In genomic region chr2:139722700-139723099, GRCm38 (mm10) we compare ENCODE assay signal across 9 mouse cellular contexts. TPM values are rescaled to one million over a fixed set of nuclear protein-coding genes. Genes with fewer than 3 reads are reported as not detected.
DNase-seq lines count a peak whose midpoint lies in the region; TF ChIP-seq lines count a peak whose summit lies in the region.
"Had no signal": no experiment of that assay in that cellular context is flagged by ENCODE, and none has a peak within 500 bp of the region (broad histone marks: within the 10 kb centered on the region; RNA-seq: fewer than 3 reads in every experiment).

No protein-coding gene starts in this region.

- no peak overlapping the region for H3K9ac ChIP-seq in MEL (ENCODE audit: control insufficient read depth, low read depth, low read length, poor library complexity, severe bottlenecking)

- H3K4me1 ChIP-seq in MEL (ENCODE audit: control insufficient read depth in 1 of 2, insufficient read depth in 2 of 2, low read length in 2 of 2): no peaks in the 10 kb centered on the region

- TF ChIP-seq POLR2A in MEL (IDR thresholded peaks at IDR 0.05; ENCODE audit: control insufficient read depth in 1 of 2, insufficient read depth in 1 of 2, low read depth in 1 of 2, low read length in 2 of 2, poor library complexity in 1 of 2): no peak

- no peak overlapping the region for H3K4me3 ChIP-seq in MEL (ENCODE audit: control insufficient read depth in 1 of 2, insufficient read depth in 1 of 2, low read depth in 2 of 2, low read length in 2 of 2)
- H3K4me3 ChIP-seq: myocyte had no signal

- DNase-seq in 3T3-L1 (ENCODE audit: low read depth, low spot score): peak; percentile 57
- DNase-seq in MEL (ENCODE audit: low read depth, low spot score): peak; percentile 5
- DNase-seq in cerebellum, adult 8-10 months: peak; percentile 63
- peak; percentile 55 for DNase-seq in frontal cortex, postnatal 36 days (ENCODE audit: low spot score in 2 of 2)
- DNase-seq in kidney, postnatal 10 days: peak; percentile 80
- peak; percentile 30 to 48 for DNase-seq in lung, adult 18-20 months
- DNase-seq in right cerebral cortex, adult 2 months (ENCODE audit: low spot score in 2 of 2): peak; percentile 57 to 64
- DNase-seq in MN1 (ENCODE audit: low spot score): no peak

- TF ChIP-seq EP300 in MEL (IDR thresholded peaks at IDR 0.05; ENCODE audit: low read depth in 1 of 2, low read length in 2 of 2): no peak

- H3K36me3 ChIP-seq in MEL (ENCODE audit: control insufficient read depth in 1 of 2, insufficient read depth in 2 of 2, low read length in 2 of 2): no peaks in the 10 kb centered on the region

- H3K79me2 ChIP-seq in MEL (ENCODE audit: control insufficient read depth, insufficient read depth, low read length, poor library complexity): no peaks in the 10 kb centered on the region

- no peaks in the 10 kb centered on the region for H3K27me3 ChIP-seq in MEL (ENCODE audit: control insufficient read depth in 1 of 2, insufficient read depth in 2 of 2, low read length in 2 of 2)

- H3K9me3 ChIP-seq in MEL (replicated peaks; ENCODE audit: insufficient read depth, low read length): no peaks in the 10 kb centered on the region

- H3K27ac ChIP-seq in MEL (ENCODE audit: control insufficient read depth, low read depth, low read length): no peak overlapping the region

- TF ChIP-seq RAD21 in MEL (IDR thresholded peaks at IDR 0.05; ENCODE audit: low read depth, low read length): peak; percentile 14

- peak; percentile 27 to 66 (median 35) for TF ChIP-seq CTCF in MEL (IDR thresholded peaks at IDR 0.05 in 2 of 3, conservative IDR thresholded peaks at IDR 0.05 in 1 of 3; ENCODE audit: control insufficient read depth in 1 of 3, insufficient read depth in 1 of 3, low read depth in 2 of 3, low read length in 3 of 3, poor library complexity in 1 of 3, severe bottlenecking in 1 of 3)

TF ChIP-seq in MEL, 35 proteins besides CTCF, POLR2A, EP300 and RAD21:
- no peak for TF ChIP-seq MYB (IDR thresholded peaks at IDR 0.05; ENCODE audit: low read depth, low read length)
- TF ChIP-seq CHD2 (IDR thresholded peaks at IDR 0.05; ENCODE audit: low read length): no peak
- no peak for TF ChIP-seq MAZ (IDR thresholded peaks at IDR 0.05; ENCODE audit: low read depth, low read length)
- TF ChIP-seq E2F4 (IDR thresholded peaks at IDR 0.05; ENCODE audit: borderline replicate concordance, low read depth, low read length): no peak
- TF ChIP-seq SMC3 (IDR thresholded peaks at IDR 0.05; ENCODE audit: low read depth, low read length): no peak
- no peak for TF ChIP-seq TBP (IDR thresholded peaks at IDR 0.05; ENCODE audit: low read depth, low read length)
- TF ChIP-seq POLR2AphosphoS5 (IDR thresholded peaks at IDR 0.05; ENCODE audit: borderline replicate concordance, low read depth, low read length): no peak
- TF ChIP-seq USF1 (IDR thresholded peaks at IDR 0.05; ENCODE audit: low read depth, low read length): no peak
- no peak for TF ChIP-seq UBTF (IDR thresholded peaks at IDR 0.05; ENCODE audit: borderline replicate concordance, insufficient read depth, low read depth, low read length)
- TF ChIP-seq KAT2A (conservative IDR thresholded peaks at IDR 0.05; ENCODE audit: low read depth, low read length): no peak
TF ChIP-seq in MEL: peak in this region for 0.

RNA-seq across cellular contexts. Expression of gene Ism1, which starts 44.7 kb away (rescaled TPM):
- total RNA-seq in MEL (2012; rRNA removed): not detected in 2 replicates
- not detected for polyA plus RNA-seq in MEL (2012; ENCODE audit: insufficient read depth in 1 of 2, insufficient read length in 2 of 2, low read depth in 1 of 2, low replicate concordance in 2 of 2, missing spikeins in 1 of 2)
- polyA plus RNA-seq: myocyte had no signal
